Mouse (Mus musculus) layer of hippocampus, postnatal 10 days (tissue): ENCODE results near the gene Gm853. TPM values are rescaled to one million over a fixed set of nuclear protein-coding genes. Genes with fewer than 3 reads are reported as not detected.

ENCODE experiments used
- DNase-seq, 2 experiments: peaks; one replicate each; pipeline ENCODE4 v3.0.0; 2021; ENCODE audit warnings: low spot score in 2 of 2
- total RNA-seq, 2 experiments: library from RNA; stranded (reverse); gene quantifications; 2 replicates each; pipeline ENCODE4 v1.2.3; 2021

Gm853 gene
- total RNA-seq, 2 experiments from 2014 or later: not detected

GRCm38 (mm10) chr4:130175072-130175711 lies 47.0 kb downstream of the Gm853 start, which contains the start of gene Tinagl1:
Gene Tinagl1, minus strand, starts transcription at chr4:130175122.
- no peak for DNase-seq

- DNase-seq: no peak
Measured at GRCm38 (mm10) chr4:130174335-130175031, 47.7 kb downstream of the Gm853 start.

GRCm38 (mm10) chr4:130173911-130174311 lies 48.3 kb downstream of the Gm853 start:
- DNase-seq: no peak

- DNase-seq: no peak
Measured at GRCm38 (mm10) chr4:130173060-130173822, 49.0 kb downstream of the Gm853 start.

- no peak for DNase-seq
Measured at GRCm38 (mm10) chr4:130171951-130172765, 50.0 kb downstream of the Gm853 start.

GRCm38 (mm10) chr4:130170362-130170761 lies 51.8 kb downstream of the Gm853 start:
- DNase-seq: no peak

GRCm38 (mm10) chr4:130169411-130169971 lies 52.7 kb downstream of the Gm853 start:
- no peak for DNase-seq

GRCm38 (mm10) chr4:130168280-130169183 lies 53.7 kb downstream of the Gm853 start:
- DNase-seq: peak in 1 of 2 experiments; percentile 37

GRCm38 (mm10) chr4:130167814-130168213 lies 54.4 kb downstream of the Gm853 start:
- DNase-seq: no peak

GRCm38 (mm10) chr4:130167321-130167720 lies 54.9 kb downstream of the Gm853 start:
- no peak for DNase-seq

GRCm38 (mm10) chr4:130166592-130166991 lies 55.6 kb downstream of the Gm853 start:
- no peak for DNase-seq

GRCm38 (mm10) chr4:130166061-130166460 lies 56.1 kb downstream of the Gm853 start:
- no peak for DNase-seq

GRCm38 (mm10) chr4:130164121-130164520 lies 58.1 kb downstream of the Gm853 start:
- DNase-seq: no peak

GRCm38 (mm10) chr4:130163391-130163861 lies 58.8 kb downstream of the Gm853 start:
- DNase-seq: peak in 1 of 2 experiments; percentile 17

GRCm38 (mm10) chr4:130161349-130161748 lies 60.9 kb downstream of the Gm853 start:
- no peak for DNase-seq
